Mouse (Mus musculus): ENCODE data around the gene Adipoq.

GRCm38 (mm10) chr16:23112861-23113435, 33.4 kb upstream of the Adipoq start:
- TF ChIP-seq CTCF (IDR thresholded peaks at IDR 0.05; ENCODE audit: low read depth, low read length) (no peak), POLR2A (IDR thresholded peaks at IDR 0.05; ENCODE audit: borderline replicate concordance, low read depth, low read length) (no peak)
